Comparison of ENCODE assay signal across 9 mouse cellular contexts in the genomic region with DNA sequence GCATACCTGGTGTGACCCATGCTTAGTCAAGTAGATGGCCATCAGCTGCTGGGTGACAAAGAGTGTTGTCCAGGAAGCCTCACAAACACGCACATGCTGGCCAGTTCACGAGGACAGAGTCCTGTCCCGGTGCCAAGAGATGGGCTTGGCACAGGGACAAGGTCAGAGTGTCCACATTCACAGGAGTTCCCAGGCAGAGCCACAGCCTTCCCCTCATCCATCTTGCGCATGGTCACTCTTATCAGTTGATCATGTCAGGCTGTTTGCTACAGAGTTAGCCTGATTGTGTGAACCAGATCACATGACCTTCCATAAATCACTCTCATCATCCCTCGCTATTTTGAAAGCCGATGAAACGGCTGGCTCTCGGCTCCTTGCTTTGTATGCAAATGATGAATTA.
DNase-seq lines count a peak whose midpoint lies in the region; ATAC-seq and TF ChIP-seq lines count a peak whose summit lies in the region.
"Had no signal": no experiment of that assay in that cellular context is flagged by ENCODE, and none has a peak within 500 bp of the region (broad histone marks: within the 10 kb centered on the region; RNA-seq: fewer than 3 reads in every experiment).

No protein-coding gene starts in this region.

- H3K4me3 ChIP-seq in liver, postnatal 0 days (ENCODE audit: low read depth, low read length): no peak overlapping the region
- no peak overlapping the region for H3K4me3 ChIP-seq in liver, embryonic 11.5 days (ENCODE audit: low read depth, low read length)
- H3K4me3 ChIP-seq: embryonic facial prominence, embryonic 12.5 days; forebrain, embryonic 13.5 days had no signal

- 0 out of 2 replicates have a peak, but pooled peaks cover 2% of the 10 kb centered on the region for H3K4me1 ChIP-seq in liver, postnatal 0 days (ENCODE audit: insufficient read depth)
- no peaks in the 10 kb centered on the region; the same call in 1 of the 2 replicates for H3K4me1 ChIP-seq in liver, embryonic 11.5 days (replicated peaks; ENCODE audit: control insufficient read depth, insufficient read depth, low read length)

- 45% methylated on average over 8 of the region's 8 CpGs for WGBS in liver, postnatal 0 days (ENCODE audit: insufficient replicate concordance)
- WGBS in liver, embryonic 11.5 days: 54% methylated on average over 8 of the region's 8 CpGs

- TF ChIP-seq EP300 in liver, postnatal 0 days (IDR thresholded peaks at IDR 0.05; ENCODE audit: low read depth): no peak

- TF ChIP-seq CTCF in liver, postnatal 0 days (IDR thresholded peaks at IDR 0.05; ENCODE audit: low read depth): no peak

- no peaks in the 10 kb centered on the region for H3K36me3 ChIP-seq in liver, postnatal 0 days (replicated peaks; ENCODE audit: insufficient read depth, low read length)
- H3K36me3 ChIP-seq in liver, embryonic 11.5 days (ENCODE audit: control insufficient read depth, insufficient read depth, low read length): no peaks in the 10 kb centered on the region
- H3K36me3 ChIP-seq: embryonic facial prominence, embryonic 12.5 days had no signal

- no peaks in the 10 kb centered on the region for H3K27me3 ChIP-seq in liver, postnatal 0 days (ENCODE audit: insufficient read depth, low read length)
- no peaks in the 10 kb centered on the region for H3K27me3 ChIP-seq in liver, embryonic 11.5 days (replicated peaks; ENCODE audit: control insufficient read depth, insufficient read depth, low read length)
- H3K27me3 ChIP-seq: embryonic facial prominence, embryonic 12.5 days; forebrain, embryonic 13.5 days had no signal

- H3K9me3 ChIP-seq in liver, postnatal 0 days (ENCODE audit: low read length): no peaks in the 10 kb centered on the region
- no peaks in the 10 kb centered on the region for H3K9me3 ChIP-seq in liver, embryonic 11.5 days (ENCODE audit: control insufficient read depth, low read length)
- H3K9me3 ChIP-seq: embryonic facial prominence, embryonic 12.5 days; forebrain, embryonic 13.5 days had no signal

- H3K27ac ChIP-seq in liver, postnatal 0 days (ENCODE audit: low read depth): no peak overlapping the region
- H3K27ac ChIP-seq in liver, embryonic 11.5 days (ENCODE audit: low read depth, low read length): no peak overlapping the region
- H3K27ac ChIP-seq: embryonic facial prominence, embryonic 12.5 days; forebrain, embryonic 13.5 days had no signal

- ATAC-seq in liver, postnatal 0 days: peak; percentile 97
- ATAC-seq in liver, embryonic 11.5 days (replicated peaks; ENCODE audit: low FRiP score): no peak
- ATAC-seq: forebrain, embryonic 13.5 days had no signal

- DNase-seq in liver, postnatal 0 days: peak; percentile 67
- DNase-seq in liver, embryonic 11.5 days (ENCODE audit: low spot score): no peak
- peak; percentile 27 to 60 for DNase-seq in adrenal gland, adult 18-20 months (ENCODE audit: low spot score in 2 of 2)
- DNase-seq in adrenal gland, postnatal 4 days (ENCODE audit: low spot score in 2 of 2): peak; percentile 21 to 42
- DNase-seq in kidney, postnatal 4 days: peak; percentile 72 to 81
- no peak for DNase-seq in embryo, embryonic 10 days (ENCODE audit: low spot score)
- no peak for DNase-seq in embryo, embryonic 11 days

- no peak overlapping the region for H3K9ac ChIP-seq in liver, postnatal 0 days (replicated peaks)
- H3K9ac ChIP-seq in liver, embryonic 11.5 days (ENCODE audit: low read depth, low read length): no peak overlapping the region
- H3K9ac ChIP-seq: embryonic facial prominence, embryonic 12.5 days; forebrain, embryonic 13.5 days had no signal

- H3K4me2 ChIP-seq in liver, postnatal 0 days (ENCODE audit: low read depth, low read length): no peak overlapping the region
- no peak overlapping the region for H3K4me2 ChIP-seq in liver, embryonic 11.5 days
- H3K4me2 ChIP-seq: embryonic facial prominence, embryonic 12.5 days; forebrain, embryonic 13.5 days had no signal

Comparison
In these comparisons a context has a peak if more than half of its experiments do, and no peak if none do; other contexts are left out.
1. DNase-seq: peak in liver, postnatal 0 days (single experiment), adrenal gland, adult 18-20 months (2 of 2), adrenal gland, postnatal 4 days (2 of 2) and kidney, postnatal 4 days (2 of 2); none in liver, embryonic 11.5 days (single experiment), embryo, embryonic 10 days (single experiment) and embryo, embryonic 11 days (single experiment).